Mouse (Mus musculus): Measurements from ENCODE around the gene Zic4. TPM values are rescaled to one million over a fixed set of nuclear protein-coding genes. Genes with fewer than 3 reads are reported as not detected.

The Zic4 gene
- polyA plus RNA-seq, 1 experiment from 2014 or later: 46.7 TPM

GRCm38 (mm10) chr9:91353551-91354433 lies 8.4 kb upstream of the Zic4 start:
- peak; percentile 9; the same call in 1 of the 2 replicates for ATAC-seq (ENCODE audit: low read depth)
- WGBS: 6% methylated on average over 37 of the region's 37 CpGs
- peaks cover 9% of the 10 kb centered on the region; the same call in 1 of the 2 replicates for H3K4me1 ChIP-seq (ENCODE audit: control insufficient read depth, insufficient read depth, low read length)
- peak overlapping the region; percentile 39 for H3K9ac ChIP-seq (replicated peaks; ENCODE audit: low read depth, low read length)
- H3K27me3 ChIP-seq (ENCODE audit: control insufficient read depth, insufficient read depth, low read length): peaks cover 13% of the 10 kb centered on the region
- H3K9me3 ChIP-seq (ENCODE audit: control insufficient read depth, low read length): no peaks in the 10 kb centered on the region
- no peaks in the 10 kb centered on the region for H3K36me3 ChIP-seq (ENCODE audit: control insufficient read depth, insufficient read depth, low read length)
- peak overlapping the region; percentile 47 for H3K4me2 ChIP-seq (ENCODE audit: low read depth, low read length)
- H3K27ac ChIP-seq (ENCODE audit: low read depth, low read length): peak overlapping the region; percentile 83
- H3K4me3 ChIP-seq (ENCODE audit: low read depth, low read length): no peak overlapping the region; the same call in 1 of the 2 replicates

- Histone ChIP-seq H3K9me3 (ENCODE audit: control insufficient read depth, low read length) (no peaks in the 10 kb centered on the region), H3K27me3 (ENCODE audit: control insufficient read depth, insufficient read depth, low read length) (peaks cover 17% of the 10 kb centered on the region), H3K27ac (ENCODE audit: low read depth, low read length) (peak overlapping the region; percentile 83), H3K9ac (replicated peaks; ENCODE audit: low read depth, low read length) (peak overlapping the region; percentile 21), H3K36me3 (ENCODE audit: control insufficient read depth, insufficient read depth, low read length) (no peaks in the 10 kb centered on the region), H3K4me1 (ENCODE audit: control insufficient read depth, insufficient read depth, low read length) (peaks cover 9% of the 10 kb centered on the region; the same call in 1 of the 2 replicates), H3K4me2 (ENCODE audit: low read depth, low read length) (peak overlapping the region; percentile 47), H3K4me3 (ENCODE audit: low read depth, low read length) (peak overlapping the region; percentile 27; the same call in 1 of the 2 replicates)
- no peak for ATAC-seq (ENCODE audit: low read depth)
- 11% methylated on average over 22 of the region's 22 CpGs for WGBS
Observed at GRCm38 (mm10) chr9:91354434-91355269, 7.6 kb upstream of the Zic4 start.

- Histone ChIP-seq H3K27me3 (ENCODE audit: control insufficient read depth, insufficient read depth, low read length) (peaks cover 17% of the 10 kb centered on the region), H3K4me3 (ENCODE audit: low read depth, low read length) (peak overlapping the region; percentile 27), H3K36me3 (ENCODE audit: control insufficient read depth, insufficient read depth, low read length) (no peaks in the 10 kb centered on the region), H3K4me2 (ENCODE audit: low read depth, low read length) (peak overlapping the region; percentile 47), H3K9me3 (ENCODE audit: control insufficient read depth, low read length) (no peaks in the 10 kb centered on the region), H3K4me1 (ENCODE audit: control insufficient read depth, insufficient read depth, low read length) (peaks cover 9% of the 10 kb centered on the region; the same call in 1 of the 2 replicates), H3K27ac (ENCODE audit: low read depth, low read length) (peak overlapping the region; percentile 83), H3K9ac (replicated peaks; ENCODE audit: low read depth, low read length) (peak overlapping the region; percentile 21)
- no peak for ATAC-seq (ENCODE audit: low read depth)
- under 1% methylated on average over 7 of the region's 7 CpGs for WGBS
Observed at GRCm38 (mm10) chr9:91355270-91355589, 7.0 kb upstream of the Zic4 start.

- no peaks in the 10 kb centered on the region for H3K9me3 ChIP-seq (ENCODE audit: control insufficient read depth, low read length)
- H3K4me1 ChIP-seq (ENCODE audit: control insufficient read depth, insufficient read depth, low read length): peaks cover 9% of the 10 kb centered on the region; the same call in 1 of the 2 replicates
- peak overlapping the region; percentile 47 for H3K4me2 ChIP-seq (ENCODE audit: low read depth, low read length)
- ATAC-seq (ENCODE audit: low read depth): peak; percentile 75
- peaks cover 15% of the 10 kb centered on the region for H3K27me3 ChIP-seq (ENCODE audit: control insufficient read depth, insufficient read depth, low read length)
- peak overlapping the region; percentile 27 for H3K4me3 ChIP-seq (ENCODE audit: low read depth, low read length)
- H3K36me3 ChIP-seq (ENCODE audit: control insufficient read depth, insufficient read depth, low read length): no peaks in the 10 kb centered on the region
- H3K9ac ChIP-seq (replicated peaks; ENCODE audit: low read depth, low read length): peak overlapping the region; percentile 21
- WGBS: under 1% methylated on average over 33 of the region's 35 CpGs
- H3K27ac ChIP-seq (ENCODE audit: low read depth, low read length): peak overlapping the region; percentile 83
Observed at GRCm38 (mm10) chr9:91355629-91356352, 6.4 kb upstream of the Zic4 start.

- Histone ChIP-seq H3K4me3 (ENCODE audit: low read depth, low read length) (no peak overlapping the region), H3K9ac (replicated peaks; ENCODE audit: low read depth, low read length) (no peak overlapping the region), H3K27ac (ENCODE audit: low read depth, low read length) (peak overlapping the region; percentile 34; the same call in 1 of the 2 replicates), H3K9me3 (ENCODE audit: control insufficient read depth, low read length) (no peaks in the 10 kb centered on the region), H3K4me1 (ENCODE audit: control insufficient read depth, insufficient read depth, low read length) (peaks cover 9% of the 10 kb centered on the region; the same call in 1 of the 2 replicates), H3K27me3 (ENCODE audit: control insufficient read depth, insufficient read depth, low read length) (peaks cover 11% of the 10 kb centered on the region), H3K36me3 (ENCODE audit: control insufficient read depth, insufficient read depth, low read length) (no peaks in the 10 kb centered on the region), H3K4me2 (ENCODE audit: low read depth, low read length) (peak overlapping the region; percentile 47; the same call in 1 of the 2 replicates)
- 8% methylated on average over 4 of the region's 4 CpGs for WGBS
- no peak for ATAC-seq (ENCODE audit: low read depth)
Observed at GRCm38 (mm10) chr9:91356353-91356740, 5.9 kb upstream of the Zic4 start.

- H3K9ac ChIP-seq (replicated peaks; ENCODE audit: low read depth, low read length): no peak overlapping the region; the same call in 1 of the 2 replicates
- H3K9me3 ChIP-seq (ENCODE audit: control insufficient read depth, low read length): no peaks in the 10 kb centered on the region
- peaks cover 10% of the 10 kb centered on the region for H3K27me3 ChIP-seq (ENCODE audit: control insufficient read depth, insufficient read depth, low read length)
- H3K4me2 ChIP-seq (ENCODE audit: low read depth, low read length): peak overlapping the region; percentile 30
- no peak overlapping the region; the same call in 1 of the 2 replicates for H3K27ac ChIP-seq (ENCODE audit: low read depth, low read length)
- 20% methylated on average over 3 of the region's 3 CpGs for whole genome bisulfite sequencing
- H3K36me3 ChIP-seq (ENCODE audit: control insufficient read depth, insufficient read depth, low read length): no peaks in the 10 kb centered on the region
- peaks cover 9% of the 10 kb centered on the region; the same call in 1 of the 2 replicates for H3K4me1 ChIP-seq (ENCODE audit: control insufficient read depth, insufficient read depth, low read length)
- H3K4me3 ChIP-seq (ENCODE audit: low read depth, low read length): peak overlapping the region; percentile 7; the same call in 1 of the 2 replicates
- no peak for ATAC-seq (ENCODE audit: low read depth)
Observed at GRCm38 (mm10) chr9:91357321-91357720, 4.9 kb upstream of the Zic4 start.

- H3K9me3 ChIP-seq (ENCODE audit: control insufficient read depth, low read length): no peaks in the 10 kb centered on the region
- 10% methylated on average over 10 of the region's 10 CpGs for WGBS
- H3K4me2 ChIP-seq (ENCODE audit: low read depth, low read length): peak overlapping the region; percentile 59
- H3K27me3 ChIP-seq (ENCODE audit: control insufficient read depth, insufficient read depth, low read length): peaks cover 10% of the 10 kb centered on the region
- H3K36me3 ChIP-seq (ENCODE audit: control insufficient read depth, insufficient read depth, low read length): no peaks in the 10 kb centered on the region; the same call in 1 of the 2 replicates
- peak overlapping the region; percentile 84 for H3K27ac ChIP-seq (ENCODE audit: low read depth, low read length)
- peaks cover 6% of the 10 kb centered on the region; the same call in 1 of the 2 replicates for H3K4me1 ChIP-seq (ENCODE audit: control insufficient read depth, insufficient read depth, low read length)
- peak overlapping the region; percentile 68 for H3K9ac ChIP-seq (replicated peaks; ENCODE audit: low read depth, low read length)
- peak overlapping the region; percentile 38 for H3K4me3 ChIP-seq (ENCODE audit: low read depth, low read length)
- ATAC-seq (ENCODE audit: low read depth): no peak
Observed at GRCm38 (mm10) chr9:91358851-91359687, 3.1 kb upstream of the Zic4 start.
